Mouse (Mus musculus) bone marrow, adult 2 months (tissue): ENCODE results near the gene Ctnna2. TPM values are rescaled to one million over a fixed set of nuclear protein-coding genes. Genes with fewer than 3 reads are reported as not detected.

Source experiments
- H3K27ac ChIP-seq: fragments of 200-500 bp; 2 replicates; pipeline ENCODE4 v1.5.1; 2012; ENCODE audit warnings: low read depth, mild to moderate bottlenecking, control low read depth, inconsistent platforms, low read length; ENCODE audit not compliant: control insufficient read depth, poor library complexity, insufficient read depth
- H3K4me1 ChIP-seq: fragments of 200-500 bp; 2 replicates; pipeline ENCODE4 v1.6.1; 2011; ENCODE audit warnings: low read length; ENCODE audit not compliant: control insufficient read depth, insufficient read depth
- H3K4me3 ChIP-seq: fragments of 200-500 bp; replicated peaks from 2 replicates; pipeline ENCODE3; 2011; ENCODE audit warnings: mild to moderate bottlenecking, low read depth, low read length, control low read depth; ENCODE audit not compliant: control insufficient read depth
- CTCF ChIP-seq: fragments of 200-500 bp; IDR thresholded peaks from 2 replicates; pipeline ENCODE4 v1.5.1; 2011; ENCODE audit warnings: low read length, control low read depth; ENCODE audit not compliant: control insufficient read depth, insufficient read depth
- POLR2A ChIP-seq: fragments of 200-500 bp; IDR thresholded peaks from 2 replicates; pipeline ENCODE4 v1.6.1; 2011; ENCODE audit warnings: low read depth, mild to moderate bottlenecking, control low read depth, low read length, borderline replicate concordance; ENCODE audit not compliant: control insufficient read depth
- WGBS: fragments of 180-500 bp; shearing (Covaris S2); methylation state at CpG from one replicate; pipeline ENCODE4 v1.1.7; 2018; 5-methylcytosine and 5-hydroxymethylcytosine counted together
- polyA plus RNA-seq: library from polyadenylated mRNA; stranded (reverse); fragments of >200 nt; gene quantifications from 2 replicates; pipeline ENCODE4 v1.2.4, GENCODE M21; 2011; ENCODE audit warnings: low replicate concordance; ENCODE audit not compliant: missing spikeins, insufficient read depth, insufficient read length

Gene Ctnna2
- polyA plus RNA-seq, 1 experiment = not detected

GRCm38 (mm10) chr6:77011001-77011400 lies 968.5 kb downstream of the Ctnna2 start:
- H3K27ac ChIP-seq = no peak overlapping the region
- no peaks in the 10 kb centered on the region for H3K4me1 ChIP-seq
- WGBS = 80% methylated on average over 1 of the region's 1 CpGs
- TF ChIP-seq POLR2A (no peak), CTCF (no peak)
- no peak overlapping the region for H3K4me3 ChIP-seq

- 70% methylated on average over 3 of the region's 3 CpGs for WGBS
- Histone ChIP-seq H3K27ac (no peak overlapping the region), H3K4me3 (no peak overlapping the region), H3K4me1 (no peaks in the 10 kb centered on the region)
- TF ChIP-seq POLR2A = no peak
- no peak for TF ChIP-seq CTCF
Observed at GRCm38 (mm10) chr6:76992128-76992527, 987.4 kb downstream of the Ctnna2 start.

GRCm38 (mm10) chr6:76984773-76985172 lies 994.7 kb downstream of the Ctnna2 start:
- Histone ChIP-seq H3K4me1 (no peaks in the 10 kb centered on the region), H3K27ac (no peak overlapping the region), H3K4me3 (no peak overlapping the region)
- no peak for TF ChIP-seq POLR2A
- TF ChIP-seq CTCF = no peak
- 89% methylated on average over 4 of the region's 4 CpGs for WGBS

GRCm38 (mm10) chr6:76981651-76982050 lies 997.8 kb downstream of the Ctnna2 start:
- no peak for TF ChIP-seq POLR2A
- no peak for TF ChIP-seq CTCF
- H3K27ac ChIP-seq = no peak overlapping the region
- no peak overlapping the region for H3K4me3 ChIP-seq
- 50% methylated on average over 1 of the region's 1 CpGs for WGBS
- no peaks in the 10 kb centered on the region for H3K4me1 ChIP-seq

- TF ChIP-seq CTCF (no peak), POLR2A (no peak)
- WGBS = 79% methylated on average over 5 of the region's 5 CpGs
- H3K4me3 ChIP-seq = no peak overlapping the region
- H3K27ac ChIP-seq = no peak overlapping the region
- no peaks in the 10 kb centered on the region for H3K4me1 ChIP-seq
Observed at GRCm38 (mm10) chr6:76979247-76979850, 1000.1 kb downstream of the Ctnna2 start.

GRCm38 (mm10) chr6:76977817-76978216 lies 1001.7 kb downstream of the Ctnna2 start:
- Histone ChIP-seq H3K4me3 (no peak overlapping the region), H3K27ac (no peak overlapping the region), H3K4me1 (no peaks in the 10 kb centered on the region)
- TF ChIP-seq CTCF (no peak), POLR2A (no peak)
- 43% methylated on average over 3 of the region's 3 CpGs for WGBS

- TF ChIP-seq POLR2A (no peak), CTCF (no peak)
- 73% methylated on average over 1 of the region's 1 CpGs for WGBS
- Histone ChIP-seq H3K27ac (no peak overlapping the region), H3K4me3 (no peak overlapping the region), H3K4me1 (no peaks in the 10 kb centered on the region)
Observed at GRCm38 (mm10) chr6:76974297-76974696, 1005.2 kb downstream of the Ctnna2 start.

GRCm38 (mm10) chr6:76964998-76965432 lies 1014.5 kb downstream of the Ctnna2 start:
- no peaks in the 10 kb centered on the region for H3K4me1 ChIP-seq
- TF ChIP-seq CTCF = no peak
- TF ChIP-seq POLR2A = no peak
- H3K27ac ChIP-seq = no peak overlapping the region
- 76% methylated on average over 5 of the region's 5 CpGs for WGBS
- H3K4me3 ChIP-seq = no peak overlapping the region

GRCm38 (mm10) chr6:76908086-76908485 lies 1071.4 kb downstream of the Ctnna2 start:
- TF ChIP-seq CTCF (no peak), POLR2A (no peak)
- Histone ChIP-seq H3K27ac (no peak overlapping the region), H3K4me1 (no peaks in the 10 kb centered on the region), H3K4me3 (no peak overlapping the region)
- 37% methylated on average over 4 of the region's 4 CpGs for WGBS
